Mouse (Mus musculus): ENCODE measurements around the gene Abt1. TPM values are rescaled to one million over a fixed set of nuclear protein-coding genes. Genes with fewer than 3 reads are reported as not detected.

The Abt1 gene
- 4.9 and 7.3 TPM in 2 replicates for total RNA-seq (2014; rRNA removed)
- polyA plus RNA-seq (2015; fragmentation: Nextera tagmentation; extraction: Ambion mirVana), result 5.2 and 6.0 TPM in 2 replicates

DNA sequence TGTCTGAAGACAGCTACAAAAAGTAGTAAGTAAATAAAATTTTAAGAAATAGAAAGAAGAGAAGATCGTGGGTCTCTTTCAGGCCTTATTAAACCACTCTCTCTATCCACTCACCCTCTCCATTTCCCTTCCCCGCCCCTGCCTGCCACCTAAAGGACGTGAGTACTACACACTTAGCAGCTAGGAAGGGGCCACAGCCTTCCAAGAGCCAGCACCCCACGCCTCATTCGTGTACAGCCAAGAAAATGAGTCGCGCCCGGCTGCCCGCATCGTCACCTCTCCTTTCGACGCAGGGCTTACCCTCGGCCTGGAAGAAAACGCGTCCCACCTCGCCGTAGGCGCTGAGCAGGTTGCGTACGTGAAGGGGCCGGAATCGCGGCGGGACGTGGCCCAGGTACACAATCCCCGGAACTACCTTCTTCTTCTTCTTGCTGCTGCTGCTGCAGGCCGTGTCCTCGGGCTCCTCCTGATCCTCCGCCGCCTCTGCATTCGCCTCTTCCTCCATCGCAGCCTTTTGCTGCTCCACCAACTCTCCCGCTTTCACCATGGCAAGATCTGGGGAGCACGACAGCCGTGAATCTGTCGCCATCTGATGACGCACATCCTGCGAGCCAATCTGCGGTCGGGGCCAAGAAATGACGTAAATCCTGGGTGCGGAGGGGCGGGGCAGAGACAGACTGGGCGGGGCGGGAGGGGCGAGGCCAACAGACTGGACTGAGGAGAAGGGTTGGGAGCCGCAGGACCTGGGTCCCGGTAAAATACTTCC is at the start of gene Abt1:
TSS of gene Abt1 (minus strand) at position 581 of the 766 bp plus-strand sequence.
- Histone ChIP-seq H3K9me3 (ENCODE audit: low read length) (no peaks in the 10 kb centered on the region), H3K4me2 (ENCODE audit: low read depth, low read length, poor library complexity, severe bottlenecking) (peak within 1 kb of the TSS; percentile 97), H3K27ac (ENCODE audit: low read depth, low read length) (peak within 1 kb of the TSS; percentile 43; the same call in 1 of the 2 replicates), H3K4me3 (ENCODE audit: low read depth, low read length) (peak within 1 kb of the TSS; percentile 92), H3K36me3 (ENCODE audit: insufficient read depth, low read length) (peaks cover 7% of the 10 kb centered on the region; the same call in 1 of the 2 replicates), H3K9ac (replicated peaks; ENCODE audit: low read length, poor library complexity, severe bottlenecking) (peak within 1 kb of the TSS; percentile 86), H3K4me1 (ENCODE audit: insufficient read depth, low read length) (0 out of 2 replicates have a peak, but pooled peaks cover 3% of the 10 kb centered on the region), H3K27me3 (ENCODE audit: insufficient read depth, low read length) (no peaks in the 10 kb centered on the region)
- TF ChIP-seq CTCF (IDR thresholded peaks at IDR 0.05), result no peak; the same call in 1 of the 2 replicates
- under 1% methylated on average over 48 of the region's 48 CpGs for WGBS
- ATAC-seq (ENCODE audit: low FRiP score) (peak; percentile 86), DNase-seq (ENCODE audit: low spot score) (peak; percentile 96)

DNA sequence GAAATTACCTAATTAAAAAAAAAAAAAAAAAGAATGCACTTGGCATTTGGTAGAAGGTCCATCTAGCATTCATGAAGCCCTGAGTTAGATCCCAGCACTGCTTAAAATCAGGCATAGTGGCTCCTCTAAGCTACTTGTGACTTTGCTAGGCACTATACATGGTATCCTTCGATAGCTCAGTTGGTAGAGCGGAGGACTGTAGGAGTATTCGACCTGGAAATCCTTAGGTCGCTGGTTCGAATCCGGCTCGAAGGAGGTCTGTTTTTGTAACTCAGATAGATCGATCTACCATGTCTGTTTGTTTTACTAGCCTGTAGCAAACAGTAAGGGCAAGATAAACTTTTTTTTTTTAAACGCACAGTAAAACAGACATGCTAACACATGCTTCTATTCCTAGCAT is 43.2 kb upstream of the Abt1 start:
- Histone ChIP-seq H3K27me3 (ENCODE audit: insufficient read depth, low read length) (no peaks in the 10 kb centered on the region), H3K4me2 (ENCODE audit: low read depth, low read length, poor library complexity, severe bottlenecking) (no peak overlapping the region), H3K36me3 (ENCODE audit: insufficient read depth, low read length) (no peaks in the 10 kb centered on the region), H3K27ac (ENCODE audit: low read depth, low read length) (no peak overlapping the region), H3K4me1 (ENCODE audit: insufficient read depth, low read length) (peaks cover 3% of the 10 kb centered on the region; the same call in 1 of the 2 replicates), H3K9ac (replicated peaks; ENCODE audit: low read length, poor library complexity, severe bottlenecking) (no peak overlapping the region), H3K4me3 (ENCODE audit: low read depth, low read length) (no peak overlapping the region), H3K9me3 (ENCODE audit: low read length) (no peaks in the 10 kb centered on the region)
- WGBS, result 2% methylated on average over 9 of the region's 9 CpGs
- no peak for TF ChIP-seq CTCF (IDR thresholded peaks at IDR 0.05)
- peak; percentile 55 for ATAC-seq (ENCODE audit: low FRiP score)
- peak; percentile 62 for DNase-seq (ENCODE audit: low spot score)

DNA sequence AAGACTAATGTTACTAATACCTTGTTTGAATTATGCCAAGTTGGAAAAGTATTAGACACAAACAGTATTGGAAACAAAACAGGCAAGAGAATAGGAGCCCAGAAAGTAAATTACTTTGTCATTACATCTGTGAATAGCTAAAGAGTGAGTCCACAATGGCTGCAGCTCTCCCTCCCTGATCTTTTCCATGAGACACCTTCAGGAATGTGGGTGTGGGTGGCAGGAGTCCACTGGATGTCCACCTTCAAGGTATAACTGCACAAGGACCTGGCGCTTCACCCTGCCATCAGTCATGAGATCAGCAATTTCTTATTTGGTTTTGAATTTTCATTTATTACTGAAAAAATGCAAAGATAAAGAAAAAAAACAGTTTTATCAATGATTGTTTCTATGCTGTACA is 42.6 kb upstream of the Abt1 start:
- no peak for TF ChIP-seq CTCF (IDR thresholded peaks at IDR 0.05)
- H3K4me3 ChIP-seq (ENCODE audit: low read depth, low read length), result no peak overlapping the region
- H3K9me3 ChIP-seq (ENCODE audit: low read length), result no peaks in the 10 kb centered on the region
- H3K4me1 ChIP-seq (ENCODE audit: insufficient read depth, low read length), result peaks cover 3% of the 10 kb centered on the region; the same call in 1 of the 2 replicates
- H3K9ac ChIP-seq (replicated peaks; ENCODE audit: low read length, poor library complexity, severe bottlenecking), result no peak overlapping the region
- ATAC-seq (ENCODE audit: low FRiP score) (no peak), DNase-seq (ENCODE audit: low spot score) (no peak)
- H3K4me2 ChIP-seq (ENCODE audit: low read depth, low read length, poor library complexity, severe bottlenecking), result peak overlapping the region; percentile 81; the same call in 1 of the 2 replicates
- no peaks in the 10 kb centered on the region for H3K27me3 ChIP-seq (ENCODE audit: insufficient read depth, low read length)
- 68% methylated on average over 1 of the region's 1 CpGs for WGBS
- no peaks in the 10 kb centered on the region for H3K36me3 ChIP-seq (ENCODE audit: insufficient read depth, low read length)
- no peak overlapping the region for H3K27ac ChIP-seq (ENCODE audit: low read depth, low read length)

DNA sequence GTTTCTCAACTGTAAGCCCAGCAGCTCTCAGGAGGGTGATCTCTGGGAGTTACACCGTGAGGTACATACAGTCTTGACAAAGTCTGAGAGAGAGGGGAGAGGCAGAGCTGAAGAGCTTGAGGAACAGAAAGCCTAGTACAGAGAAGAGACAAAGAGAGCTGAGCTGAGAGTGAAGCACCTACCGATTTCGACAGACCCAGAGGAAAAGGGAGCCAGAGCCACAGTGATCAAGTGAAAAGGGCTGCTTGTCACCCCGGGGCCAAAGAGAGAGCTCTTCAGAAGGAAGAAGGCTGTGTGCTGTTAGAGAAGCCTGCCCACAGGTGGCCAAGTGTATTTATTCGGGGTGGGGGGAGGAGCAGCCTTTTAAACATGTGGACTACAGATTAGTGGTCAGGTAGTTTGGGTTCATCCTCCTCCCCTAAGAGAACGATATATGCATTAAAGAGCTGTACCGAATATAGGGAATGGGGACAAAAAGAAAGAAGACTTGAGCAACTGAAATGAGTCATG is 42.0 kb upstream of the Abt1 start, which contains the start of gene Btn1a1:
TSS of gene Btn1a1 (minus strand) at position 302 of the 510 bp plus-strand sequence.
- no peaks in the 10 kb centered on the region for H3K9me3 ChIP-seq (ENCODE audit: low read length)
- H3K27me3 ChIP-seq (ENCODE audit: insufficient read depth, low read length), result no peaks in the 10 kb centered on the region
- H3K9ac ChIP-seq (replicated peaks; ENCODE audit: low read length, poor library complexity, severe bottlenecking), result peak within 1 kb of the TSS; percentile 56; the same call in 1 of the 2 replicates
- H3K27ac ChIP-seq (ENCODE audit: low read depth, low read length), result no peak within 1 kb of the TSS
- TF ChIP-seq CTCF (IDR thresholded peaks at IDR 0.05), result 0 out of 2 replicates have a peak, but pooled peaks have one; percentile 2
- peak within 1 kb of the TSS; percentile 56 for H3K4me3 ChIP-seq (ENCODE audit: low read depth, low read length)
- H3K4me1 ChIP-seq (ENCODE audit: insufficient read depth, low read length), result peaks cover 3% of the 10 kb centered on the region; the same call in 1 of the 2 replicates
- peak within 1 kb of the TSS; percentile 81 for H3K4me2 ChIP-seq (ENCODE audit: low read depth, low read length, poor library complexity, severe bottlenecking)
- ATAC-seq (ENCODE audit: low FRiP score), result no peak
- WGBS, result 4% methylated on average over 7 of the region's 7 CpGs
- no peaks in the 10 kb centered on the region for H3K36me3 ChIP-seq (ENCODE audit: insufficient read depth, low read length)
- DNase-seq (ENCODE audit: low spot score), result no peak

DNA sequence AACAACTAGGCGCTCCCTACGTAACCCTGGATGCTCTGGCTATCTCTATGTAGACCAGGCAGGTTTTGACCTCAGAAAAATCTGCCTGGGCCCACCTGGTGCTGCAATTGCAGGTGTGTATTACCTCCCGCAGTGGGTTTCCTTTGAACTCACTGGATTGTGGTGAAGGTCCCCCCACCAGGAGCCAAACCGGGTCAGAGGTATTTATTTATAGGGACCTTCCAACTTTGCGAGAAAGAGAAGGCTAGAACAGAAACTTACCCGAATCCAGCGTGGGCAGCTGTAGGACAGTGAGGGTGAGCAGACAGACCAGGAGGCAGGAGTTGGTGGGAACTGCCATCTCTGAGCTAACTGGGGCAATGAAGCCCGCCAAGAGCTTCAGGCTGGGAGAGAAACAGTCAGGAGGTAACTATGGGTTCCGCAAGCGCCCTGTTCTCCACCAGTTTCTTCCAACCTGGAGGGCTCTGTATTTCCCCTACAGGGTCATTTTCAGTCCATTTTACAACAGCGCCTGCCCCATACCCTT is 41.2 kb upstream of the Abt1 start:
- DNase-seq (ENCODE audit: low spot score), result no peak
- peaks cover 3% of the 10 kb centered on the region; the same call in 1 of the 2 replicates for H3K4me1 ChIP-seq (ENCODE audit: insufficient read depth, low read length)
- no peaks in the 10 kb centered on the region for H3K36me3 ChIP-seq (ENCODE audit: insufficient read depth, low read length)
- H3K27ac ChIP-seq (ENCODE audit: low read depth, low read length), result no peak overlapping the region
- H3K9ac ChIP-seq (replicated peaks; ENCODE audit: low read length, poor library complexity, severe bottlenecking), result peak overlapping the region; percentile 56
- H3K4me3 ChIP-seq (ENCODE audit: low read depth, low read length), result peak overlapping the region; percentile 56
- H3K9me3 ChIP-seq (ENCODE audit: low read length), result no peaks in the 10 kb centered on the region
- TF ChIP-seq CTCF (IDR thresholded peaks at IDR 0.05), result no peak
- H3K27me3 ChIP-seq (ENCODE audit: insufficient read depth, low read length), result no peaks in the 10 kb centered on the region
- peak overlapping the region; percentile 81 for H3K4me2 ChIP-seq (ENCODE audit: low read depth, low read length, poor library complexity, severe bottlenecking)
- 4% methylated on average over 11 of the region's 11 CpGs for WGBS
- 0 out of 2 replicates have a peak, but pooled peaks have one; percentile 15 for ATAC-seq (ENCODE audit: low FRiP score)

All from midbrain, postnatal 0 days (tissue).